Mouse (Mus musculus) megakaryocyte, embryonic 14.5 days (primary cell): ENCODE data around the gene Rnf167. TPM values are rescaled to one million over a fixed set of nuclear protein-coding genes. Genes with fewer than 3 reads are reported as not detected.

Source experiments
- H3K27me3 ChIP-seq: replicated peaks from 2 replicates; pipeline ENCODE3; 2012; ENCODE audit warnings: inconsistent platforms
- H3K36me3 ChIP-seq: replicated peaks from 2 replicates; pipeline ENCODE3; 2012; ENCODE audit warnings: low read length, inconsistent platforms, mixed read lengths
- H3K4me1 ChIP-seq: 2 replicates; pipeline ENCODE4 v1.6.1; 2012; ENCODE audit warnings: inconsistent platforms
- H3K4me3 ChIP-seq: replicated peaks from 2 replicates; pipeline ENCODE3; 2012; ENCODE audit warnings: moderate library complexity, mild to moderate bottlenecking, inconsistent platforms
- H3K9me3 ChIP-seq: 2 replicates; pipeline ENCODE4 v1.6.1; 2012; ENCODE audit warnings: inconsistent platforms
- FLI1 ChIP-seq: IDR thresholded peaks from 2 replicates; pipeline ENCODE4 v1.6.1; 2012; ENCODE audit warnings: low read length, inconsistent platforms, mixed read lengths
- GATA1 ChIP-seq: IDR thresholded peaks from 3 replicates; pipeline ENCODE4 v1.6.1; 2012; ENCODE audit warnings: mixed read lengths, low read length, inconsistent platforms, borderline replicate concordance
- polyA plus RNA-seq: library from polyadenylated mRNA; stranded (reverse); fragments of >175 nt; gene quantifications from 2 replicates; pipeline ENCODE4 v1.2.3, GENCODE M21; 2012; ENCODE audit warnings: low replicate concordance; ENCODE audit not compliant: insufficient read depth

The Rnf167 gene
- polyA plus RNA-seq, 1 experiment: 102 TPM

DNA sequence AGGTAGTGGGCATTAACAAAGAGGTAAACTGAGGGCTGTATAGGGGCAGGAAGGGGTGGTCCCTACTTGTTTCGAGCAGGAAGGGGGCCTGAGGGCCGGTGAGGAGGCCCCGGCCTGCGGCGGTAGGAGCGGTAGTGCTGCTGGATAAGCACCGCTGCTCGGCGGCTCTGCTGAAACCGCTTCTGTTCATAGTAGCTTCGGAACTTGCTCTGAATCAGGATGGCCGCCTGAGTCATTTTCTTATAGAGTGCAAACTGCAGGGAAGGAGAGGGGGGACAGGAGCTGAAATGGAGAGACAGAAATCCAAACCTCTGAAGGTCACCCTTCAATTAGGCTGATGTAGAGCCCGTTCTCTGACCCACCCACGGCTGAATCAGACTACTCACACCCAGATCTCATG is 23.4 kb downstream of the Rnf167 start:
- TF ChIP-seq FLI1: no peak
- no peak for TF ChIP-seq GATA1
- H3K4me3 ChIP-seq: peak overlapping the region; percentile 97
- peaks cover 67% of the 10 kb centered on the region for H3K4me1 ChIP-seq
- H3K27me3 ChIP-seq: no peaks in the 10 kb centered on the region
- no peaks in the 10 kb centered on the region for H3K9me3 ChIP-seq
- peaks cover 73% of the 10 kb centered on the region for H3K36me3 ChIP-seq

DNA sequence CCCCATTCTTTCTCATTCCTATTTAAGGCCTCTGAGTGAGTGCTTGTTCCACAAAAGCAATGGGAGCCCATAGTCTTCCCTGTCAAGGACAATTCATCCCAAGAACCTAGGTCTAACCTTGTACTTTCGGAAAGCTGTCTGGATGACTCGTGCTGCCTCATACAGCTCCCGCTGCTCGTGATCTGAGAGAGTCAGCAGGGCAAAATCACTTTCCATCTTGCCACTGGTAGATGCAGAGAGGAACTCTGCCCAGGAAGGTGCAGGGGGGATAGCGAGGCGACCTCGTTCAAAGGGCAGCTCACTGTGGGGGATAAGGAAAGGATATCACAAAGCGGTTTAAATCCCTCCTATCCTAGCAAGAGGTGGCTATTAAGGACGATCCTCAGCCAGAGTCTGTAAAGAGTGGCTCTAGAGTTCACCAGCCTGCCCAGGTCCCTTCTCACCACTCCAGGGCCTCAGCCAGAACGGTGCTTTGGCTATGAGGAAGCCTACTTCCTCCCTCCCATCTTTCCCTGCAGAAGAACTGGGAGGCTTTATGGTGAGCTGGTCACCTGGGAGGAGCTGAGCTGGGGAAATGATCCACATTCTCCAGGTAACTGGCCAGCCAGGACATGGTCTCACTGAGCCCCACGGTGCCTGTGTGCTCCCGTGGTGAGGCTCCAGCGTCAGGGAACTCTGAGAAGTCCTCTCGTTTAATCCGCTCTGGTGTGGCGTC is 24.5 kb downstream of the Rnf167 start:
- Histone ChIP-seq H3K9me3 (no peaks in the 10 kb centered on the region), H3K4me1 (peaks cover 65% of the 10 kb centered on the region), H3K4me3 (no peak overlapping the region), H3K36me3 (peaks cover 73% of the 10 kb centered on the region), H3K27me3 (no peaks in the 10 kb centered on the region)
- TF ChIP-seq GATA1: no peak
- TF ChIP-seq FLI1: no peak

DNA sequence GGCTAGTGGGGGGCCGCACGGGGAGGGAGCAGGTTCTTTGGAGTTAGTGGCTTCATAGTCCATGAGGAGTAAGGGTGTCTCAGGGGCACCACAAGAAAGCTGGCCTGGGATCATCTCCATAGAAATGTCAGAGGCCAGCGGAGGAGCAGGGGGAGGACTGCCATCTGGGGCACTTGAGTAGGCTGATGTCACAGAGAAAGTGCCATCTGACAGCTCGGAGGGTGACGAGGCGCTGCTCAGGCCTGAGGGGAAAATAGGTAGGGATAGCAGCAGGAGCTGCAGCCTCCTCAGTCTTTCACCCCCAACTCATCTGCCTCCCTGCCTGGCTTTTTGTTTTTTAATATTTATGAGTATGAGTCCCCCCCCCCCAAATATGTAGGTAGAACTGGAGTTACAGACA is 27.0 kb downstream of the Rnf167 start:
- TF ChIP-seq GATA1 (no peak), FLI1 (no peak)
- H3K36me3 ChIP-seq: peaks cover 84% of the 10 kb centered on the region
- H3K4me3 ChIP-seq: no peak overlapping the region

DNA sequence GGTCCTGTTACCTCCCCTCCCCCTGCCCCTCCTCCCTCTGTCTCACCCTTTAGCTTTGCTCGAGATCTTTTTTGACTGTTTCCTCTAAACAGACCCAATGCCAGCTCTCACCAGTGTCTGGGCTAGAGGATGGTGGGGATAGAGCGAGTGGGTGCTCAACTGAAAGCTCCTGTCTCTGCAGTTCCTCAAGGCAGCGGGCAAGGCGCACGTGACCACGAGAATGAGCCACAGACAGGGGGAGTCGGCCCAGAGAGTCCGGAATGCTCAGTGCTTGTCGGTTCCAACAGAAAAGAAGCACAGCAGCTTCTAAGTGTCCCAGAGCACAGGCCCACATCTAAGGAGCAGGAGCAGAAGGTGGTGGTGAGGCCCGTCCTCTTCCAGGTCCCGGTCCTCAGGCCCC is 27.5 kb downstream of the Rnf167 start:
- Histone ChIP-seq H3K27me3 (no peaks in the 10 kb centered on the region), H3K9me3 (no peaks in the 10 kb centered on the region), H3K36me3 (peaks cover 89% of the 10 kb centered on the region), H3K4me1 (peaks cover 53% of the 10 kb centered on the region), H3K4me3 (no peak overlapping the region)
- TF ChIP-seq FLI1 (no peak), GATA1 (no peak)

More for the DNA sequence above, 27.0 kb downstream of the Rnf167 start:
- no peaks in the 10 kb centered on the region for H3K9me3 ChIP-seq
- H3K4me1 ChIP-seq: peaks cover 51% of the 10 kb centered on the region
- H3K27me3 ChIP-seq: no peaks in the 10 kb centered on the region

DNA sequence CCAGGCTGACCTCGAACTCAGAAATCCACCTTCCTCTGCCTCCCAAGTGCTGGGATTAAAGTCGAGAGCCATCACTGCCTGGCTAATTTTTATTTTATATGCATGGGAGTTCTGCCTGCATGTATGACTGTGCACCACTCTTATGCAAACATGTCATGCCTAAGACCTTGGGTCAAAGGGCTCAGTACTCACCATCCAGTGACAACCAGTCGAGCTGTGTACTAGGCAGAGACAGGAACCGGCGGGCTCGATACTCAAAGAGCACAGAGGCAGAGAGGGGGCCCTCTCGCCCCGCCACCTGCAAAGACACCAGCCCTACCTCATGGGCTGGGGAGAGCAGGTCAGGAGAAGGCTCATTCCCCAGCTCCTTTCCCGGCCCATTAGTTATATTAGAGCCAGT is 31.1 kb downstream of the Rnf167 start:
- H3K36me3 ChIP-seq: peaks cover 95% of the 10 kb centered on the region
- no peak for TF ChIP-seq FLI1
- H3K27me3 ChIP-seq: no peaks in the 10 kb centered on the region
- no peak overlapping the region for H3K4me3 ChIP-seq
- no peaks in the 10 kb centered on the region for H3K9me3 ChIP-seq
- peaks cover 53% of the 10 kb centered on the region for H3K4me1 ChIP-seq

DNA sequence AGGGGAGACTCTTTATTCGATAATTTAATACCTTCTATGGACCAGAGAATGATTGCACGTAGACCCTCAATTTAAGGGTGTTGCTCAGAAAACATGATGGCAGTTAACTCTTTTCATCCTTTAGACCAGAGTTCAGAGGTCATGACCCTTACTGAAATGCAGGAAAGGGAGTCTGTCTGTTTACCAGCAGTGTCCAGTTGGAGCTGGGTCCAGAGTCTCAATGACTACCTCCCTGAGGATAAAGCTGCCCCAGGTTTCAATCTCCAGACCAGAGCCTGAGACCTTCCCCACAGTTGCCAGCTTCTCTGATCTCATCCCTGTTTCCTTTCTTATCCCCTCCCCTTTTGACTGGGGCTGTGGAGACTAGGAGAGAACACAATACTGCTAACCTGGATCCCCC is 31.5 kb downstream of the Rnf167 start:
- Histone ChIP-seq H3K4me3 (no peak overlapping the region), H3K36me3 (peaks cover 98% of the 10 kb centered on the region), H3K27me3 (no peaks in the 10 kb centered on the region), H3K4me1 (peaks cover 58% of the 10 kb centered on the region), H3K9me3 (no peaks in the 10 kb centered on the region)
- TF ChIP-seq FLI1 (no peak), GATA1 (no peak)

DNA sequence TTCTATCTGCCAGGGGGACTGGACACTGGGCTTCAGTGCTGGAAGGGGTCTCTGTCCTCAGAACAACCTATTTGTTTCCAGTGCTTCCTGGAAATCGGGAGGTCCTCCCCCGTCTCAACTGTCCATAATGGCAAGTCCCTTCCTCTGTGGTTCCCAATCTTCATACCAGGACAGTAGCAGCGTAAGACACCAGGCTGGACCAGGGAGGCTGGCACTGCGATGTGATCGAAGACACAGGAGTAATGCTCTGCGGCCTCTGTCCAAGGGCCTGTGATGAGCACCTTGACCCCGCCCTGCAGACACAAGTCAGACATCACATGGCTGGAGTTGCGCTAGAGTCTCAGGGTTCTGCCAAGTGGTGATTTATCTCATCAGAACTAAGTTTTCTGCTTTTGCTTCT is 32.3 kb downstream of the Rnf167 start:
- TF ChIP-seq FLI1 (no peak), GATA1 (no peak)
- H3K4me1 ChIP-seq: peaks cover 57% of the 10 kb centered on the region
- H3K36me3 ChIP-seq: peaks cover 98% of the 10 kb centered on the region
- H3K4me3 ChIP-seq: peak overlapping the region; percentile 2
- no peaks in the 10 kb centered on the region for H3K9me3 ChIP-seq
- no peaks in the 10 kb centered on the region for H3K27me3 ChIP-seq

DNA sequence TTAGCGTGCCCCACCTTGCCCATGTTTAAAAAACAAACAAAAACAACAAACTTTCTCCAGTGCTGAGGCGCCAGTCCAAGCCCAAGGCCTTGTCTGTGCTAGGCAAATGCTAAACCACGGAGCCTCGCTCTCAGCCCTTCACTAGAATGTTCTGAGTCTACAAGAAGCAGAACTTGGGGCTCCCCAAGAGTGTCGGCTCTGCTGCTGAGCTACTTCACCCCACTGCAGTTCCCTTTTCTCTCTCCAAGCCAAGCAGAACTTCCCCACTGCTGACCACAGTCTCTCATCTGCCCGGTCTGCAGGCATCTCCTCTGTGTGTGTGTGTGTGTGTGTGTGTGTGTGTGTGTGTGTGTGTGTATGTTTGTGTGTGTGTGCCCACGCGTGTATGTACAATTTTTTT is 32.9 kb downstream of the Rnf167 start:
- Histone ChIP-seq H3K27me3 (no peaks in the 10 kb centered on the region), H3K4me1 (peaks cover 55% of the 10 kb centered on the region), H3K9me3 (no peaks in the 10 kb centered on the region), H3K36me3 (peaks cover 98% of the 10 kb centered on the region), H3K4me3 (no peak overlapping the region)
- no peak for TF ChIP-seq FLI1
- no peak for TF ChIP-seq GATA1

DNA sequence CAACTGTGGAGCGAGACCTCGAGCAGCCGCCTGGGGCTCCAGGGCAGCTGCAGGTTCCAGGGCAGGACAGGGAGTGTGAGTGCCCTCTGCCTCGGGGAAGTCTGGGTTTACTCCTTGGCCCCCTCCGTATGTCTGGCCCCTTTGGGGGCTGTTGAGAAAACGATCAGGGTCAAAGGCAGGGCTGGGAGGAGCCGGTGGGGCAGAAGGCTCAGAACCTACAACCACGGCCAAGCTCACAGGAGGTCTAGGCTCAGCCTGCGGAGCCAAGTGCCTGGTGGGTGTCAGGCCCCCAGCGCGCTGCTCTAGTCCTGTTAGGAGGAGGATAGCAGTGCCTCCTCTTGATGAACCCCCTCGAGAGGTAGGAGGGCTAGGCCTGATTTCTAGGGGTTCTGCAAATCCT is 34.1 kb downstream of the Rnf167 start:
- TF ChIP-seq FLI1: no peak
- no peak for TF ChIP-seq GATA1
- Histone ChIP-seq H3K9me3 (no peaks in the 10 kb centered on the region), H3K36me3 (peaks cover 98% of the 10 kb centered on the region), H3K4me3 (no peak overlapping the region), H3K4me1 (peaks cover 62% of the 10 kb centered on the region), H3K27me3 (no peaks in the 10 kb centered on the region)

DNA sequence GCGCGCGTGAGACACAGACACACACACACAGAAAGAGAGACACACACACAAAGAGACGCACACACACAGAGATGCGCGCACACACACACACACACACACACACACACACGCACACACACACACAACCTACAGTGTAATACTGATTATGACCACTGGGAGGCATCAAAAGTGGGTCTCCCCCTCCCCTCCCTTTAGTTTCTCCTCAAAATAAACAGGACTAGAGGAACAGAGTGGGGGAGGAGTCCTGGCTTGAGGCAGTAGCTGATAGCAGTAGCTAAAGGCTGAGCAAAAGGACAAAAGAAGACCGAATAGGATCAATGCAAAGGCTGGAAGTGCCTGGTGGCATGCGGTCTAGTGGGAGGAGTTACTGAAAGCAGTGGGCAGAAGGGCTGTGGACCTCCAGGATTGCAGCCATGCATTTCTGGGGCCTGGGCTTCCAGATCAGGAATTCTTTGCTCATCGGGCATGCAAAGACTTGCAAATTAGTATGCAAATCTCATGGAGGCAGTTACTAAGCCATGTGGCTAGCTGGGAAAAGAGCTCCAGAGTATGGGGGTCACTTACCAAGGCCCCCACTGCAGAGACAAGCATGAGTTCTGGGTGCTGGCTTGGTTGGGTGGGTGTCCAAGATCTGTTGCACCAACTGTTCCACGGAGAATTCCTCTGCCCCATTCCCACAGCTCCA is 35.0 kb downstream of the Rnf167 start:
- Histone ChIP-seq H3K27me3 (no peaks in the 10 kb centered on the region), H3K4me3 (no peak overlapping the region), H3K36me3 (peaks cover 91% of the 10 kb centered on the region), H3K9me3 (no peaks in the 10 kb centered on the region), H3K4me1 (peaks cover 66% of the 10 kb centered on the region)
- TF ChIP-seq GATA1 (no peak), FLI1 (no peak)

DNA sequence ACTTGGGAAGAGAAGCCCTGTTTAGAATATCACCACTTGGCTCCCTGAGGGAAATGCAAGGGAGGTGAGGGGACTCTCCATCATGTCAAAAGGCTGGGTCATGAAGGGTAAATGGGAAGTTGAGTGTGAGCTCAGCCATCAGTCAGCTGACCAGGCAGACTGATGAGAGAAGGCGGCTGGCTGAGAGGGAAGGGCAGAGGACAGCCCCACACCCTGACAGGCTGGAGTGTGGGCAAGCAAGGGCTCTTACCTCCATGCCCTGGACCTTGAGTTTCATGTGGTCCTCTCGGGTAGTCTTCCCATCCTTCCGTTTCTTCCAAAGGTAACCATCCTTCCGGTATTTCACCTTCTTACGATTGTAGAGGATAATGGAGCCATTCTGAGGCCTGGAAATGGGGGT is 36.6 kb downstream of the Rnf167 start:
- Histone ChIP-seq H3K9me3 (no peaks in the 10 kb centered on the region), H3K36me3 (peaks cover 76% of the 10 kb centered on the region), H3K4me3 (no peak overlapping the region), H3K27me3 (no peaks in the 10 kb centered on the region), H3K4me1 (peaks cover 74% of the 10 kb centered on the region)
- no peak for TF ChIP-seq GATA1
- TF ChIP-seq FLI1: no peak
